In genomic region chr11:46021850-46022249, GRCm38 (mm10) we compare ENCODE assay signal across 18 mouse cellular contexts. TPM values are rescaled to one million over a fixed set of nuclear protein-coding genes. Genes with fewer than 3 reads are reported as not detected.
"Had no signal": no experiment of that assay in that cellular context is flagged by ENCODE, and none has a peak within 500 bp of the region (broad histone marks: within the 10 kb centered on the region; RNA-seq: fewer than 3 reads in every experiment).

No protein-coding gene starts in this region.

- H3K4me1 ChIP-seq: neural tube, embryonic 12.5 days; neural tube, embryonic 15.5 days had no signal

- H3K27ac ChIP-seq: neural tube, embryonic 12.5 days; neural tube, embryonic 13.5 days; neural tube, embryonic 15.5 days; stomach, embryonic 15.5 days; stomach, postnatal 0 days had no signal

- H3K9ac ChIP-seq: neural tube, embryonic 12.5 days; neural tube, embryonic 13.5 days; neural tube, embryonic 15.5 days; stomach, embryonic 15.5 days had no signal

- H3K4me3 ChIP-seq: neural tube, embryonic 12.5 days; neural tube, embryonic 13.5 days; neural tube, embryonic 15.5 days; stomach, embryonic 15.5 days had no signal

- H3K27me3 ChIP-seq: neural tube, embryonic 12.5 days; neural tube, embryonic 13.5 days; neural tube, embryonic 15.5 days; stomach, embryonic 15.5 days had no signal

- H3K9me3 ChIP-seq: neural tube, embryonic 12.5 days; neural tube, embryonic 13.5 days; neural tube, embryonic 15.5 days; stomach, embryonic 15.5 days had no signal

- H3K4me2 ChIP-seq: neural tube, embryonic 12.5 days; neural tube, embryonic 13.5 days; neural tube, embryonic 15.5 days; stomach, embryonic 15.5 days had no signal

- DNase-seq: retina, postnatal 1 day; right cerebral cortex, adult 18-20 months; right cerebral cortex, postnatal 14 days; right cerebral cortex, postnatal 25 days; right cerebral cortex, postnatal 4 days; spleen, adult 18-20 months; thymus, adult 18-20 months; thymus, adult 2 months; thymus, postnatal 14 days; thymus, postnatal 25 days; thymus, postnatal 36 days; thymus, postnatal 4 days had no signal

- H3K36me3 ChIP-seq: neural tube, embryonic 12.5 days; neural tube, embryonic 13.5 days; neural tube, embryonic 15.5 days; stomach, embryonic 15.5 days had no signal

RNA-seq across cellular contexts. Expression of gene Sox30, which starts 41.7 kb away (rescaled TPM):
- total RNA-seq: neutrophil, adult 5-6 weeks had no signal
